Mouse (Mus musculus) neural tube, embryonic 15.5 days (tissue): Measurements from ENCODE around the gene Wdr90. TPM values are rescaled to one million over a fixed set of nuclear protein-coding genes. Genes with fewer than 3 reads are reported as not detected.
A peak's percentile ranks its signal among the peaks of the same experiment; 100 is the strongest.

Experiments
- ATAC-seq: fragments of 200-750 bp; cut with Nextera tagmentation; 2 replicates; pipeline ENCODE4 v1.8.0; 2017; ENCODE audit warnings: mild to moderate bottlenecking, moderate TSS enrichment, moderate library complexity; ENCODE audit not compliant: low FRiP score
- H3K27ac ChIP-seq: fragments of 300-500 bp; sonication (generic); replicated peaks from 2 replicates; pipeline ENCODE4 v1.5.1; 2015; ENCODE audit warnings: mild to moderate bottlenecking, inconsistent platforms
- H3K27me3 ChIP-seq: fragments of 300-500 bp; sonication (generic); replicated peaks from 2 replicates; pipeline ENCODE4 v1.6.1; 2015; ENCODE audit warnings: inconsistent platforms
- H3K36me3 ChIP-seq: fragments of 300-500 bp; sonication (generic); 2 replicates; pipeline ENCODE4 v1.6.1; 2015; ENCODE audit warnings: inconsistent platforms
- H3K4me1 ChIP-seq: fragments of 300-500 bp; sonication (generic); 2 replicates; pipeline ENCODE4 v1.6.1; 2015; ENCODE audit warnings: inconsistent platforms
- H3K4me2 ChIP-seq: fragments of 300-500 bp; sonication (generic); 2 replicates; pipeline ENCODE4 v1.6.1; 2015; ENCODE audit warnings: inconsistent platforms, mild to moderate bottlenecking, moderate library complexity
- H3K4me3 ChIP-seq: fragments of 300-500 bp; sonication (generic); replicated peaks from 2 replicates; pipeline ENCODE4 v1.5.1; 2015; ENCODE audit warnings: mild to moderate bottlenecking, inconsistent platforms
- H3K9ac ChIP-seq: fragments of 300-500 bp; sonication (generic); replicated peaks from 2 replicates; pipeline ENCODE4 v1.6.1; 2015; ENCODE audit warnings: mild to moderate bottlenecking, inconsistent platforms
- H3K9me3 ChIP-seq: fragments of 300-500 bp; sonication (generic); replicated peaks from 2 replicates; pipeline ENCODE4 v1.6.1; 2016; ENCODE audit warnings: inconsistent platforms
- WGBS: fragments of 180-500 bp; shearing (Covaris S2); methylation state at CpG from one replicate; pipeline ENCODE4 v1.1.7; 2015; ENCODE audit warnings: mixed read lengths; 5-methylcytosine and 5-hydroxymethylcytosine counted together
- polyA plus RNA-seq: library from polyadenylated mRNA; unstranded; fragments of >200 nt; fragmentation: Nextera tagmentation; extraction: Ambion mirVana; gene quantifications from 2 replicates; pipeline ENCODE4 v1.2.1, GENCODE M21; 2015

Gene Wdr90
- polyA plus RNA-seq, 1 experiment from 2014 or later, result 15.5 TPM

DNA sequence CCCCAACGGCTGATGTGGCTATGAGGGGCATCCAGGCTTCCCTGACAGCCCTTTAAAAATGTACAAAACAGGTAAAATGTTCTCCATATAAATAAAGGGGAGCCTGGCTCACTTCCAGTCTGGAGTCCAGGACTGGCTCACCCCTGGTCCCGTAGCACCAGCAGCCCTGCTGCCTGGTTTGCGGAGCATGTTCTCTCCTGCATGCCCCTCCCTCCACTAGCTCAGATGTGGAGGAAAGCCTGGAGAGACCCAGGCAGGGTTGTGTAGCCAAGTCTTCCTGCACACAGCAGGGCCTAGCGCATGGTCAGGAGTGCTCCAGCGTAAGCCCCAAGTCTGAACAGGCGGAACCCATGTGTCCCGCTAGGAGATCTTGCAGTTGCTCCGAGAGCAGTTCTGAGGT, 22.0 kb upstream of the Wdr90 start:
- Histone ChIP-seq H3K4me2 (no peak overlapping the region), H3K27ac (no peak overlapping the region), H3K4me1 (peaks cover 21% of the 10 kb centered on the region; the same call in 1 of the 2 replicates), H3K36me3 (peaks cover 48% of the 10 kb centered on the region), H3K9me3 (no peaks in the 10 kb centered on the region), H3K9ac (no peak overlapping the region), H3K27me3 (no peaks in the 10 kb centered on the region), H3K4me3 (no peak overlapping the region)
- whole genome bisulfite sequencing, result 79% methylated on average over 8 of the region's 8 CpGs
- ATAC-seq, result no peak

DNA sequence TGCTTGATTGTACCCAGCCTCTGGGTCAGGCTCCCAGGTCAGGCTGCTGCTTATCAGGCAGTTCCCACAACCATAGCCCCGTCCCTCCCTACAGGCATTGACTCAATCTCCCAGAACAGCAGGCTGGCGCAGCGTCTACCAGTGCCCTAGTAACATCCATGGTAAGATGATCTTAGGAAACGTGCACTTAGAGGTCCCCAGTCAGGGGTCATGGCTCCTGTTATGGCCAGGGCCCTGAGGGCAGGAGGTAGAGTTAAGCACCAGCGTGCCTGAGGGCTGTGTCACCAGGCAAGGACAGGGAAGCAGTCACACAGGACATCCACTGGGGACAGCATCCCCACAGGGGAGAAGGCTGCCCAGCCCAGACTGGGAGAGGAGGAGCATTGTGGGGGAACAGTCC, 21.0 kb upstream of the Wdr90 start:
- peaks cover 47% of the 10 kb centered on the region for H3K36me3 ChIP-seq
- no peak for ATAC-seq
- no peak overlapping the region; the same call in 1 of the 2 replicates for H3K9ac ChIP-seq
- no peaks in the 10 kb centered on the region for H3K9me3 ChIP-seq
- no peak overlapping the region for H3K27ac ChIP-seq
- peaks cover 28% of the 10 kb centered on the region; the same call in 1 of the 2 replicates for H3K4me1 ChIP-seq
- 43% methylated on average over 5 of the region's 5 CpGs for WGBS
- no peak overlapping the region for H3K4me2 ChIP-seq
- no peak overlapping the region for H3K4me3 ChIP-seq
- H3K27me3 ChIP-seq, result no peaks in the 10 kb centered on the region

DNA sequence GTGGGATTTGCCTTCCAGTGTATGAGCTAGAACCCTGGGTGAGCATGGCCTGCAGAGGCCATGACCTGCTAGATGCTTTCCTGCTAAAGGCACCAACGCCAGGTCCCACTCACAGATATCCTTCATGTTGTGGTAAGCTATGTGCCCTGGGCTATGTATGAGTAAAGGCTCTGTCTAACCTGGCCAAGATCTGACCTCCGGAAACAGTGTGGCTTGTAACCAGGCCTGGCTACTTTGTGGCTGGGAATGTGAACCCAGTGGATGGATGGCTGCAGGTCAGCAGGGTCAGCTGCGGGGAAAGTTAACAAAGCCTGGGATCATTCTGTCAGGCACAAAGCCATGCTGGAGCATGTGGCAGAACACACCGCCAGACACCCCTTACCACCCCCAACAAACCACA, 20.4 kb upstream of the Wdr90 start:
- no peaks in the 10 kb centered on the region for H3K9me3 ChIP-seq
- H3K27ac ChIP-seq, result 0 out of 2 replicates have a peak overlapping the region, but pooled peaks have one; percentile 19
- 16% methylated on average over 4 of the region's 4 CpGs for WGBS
- ATAC-seq, result no peak
- peaks cover 33% of the 10 kb centered on the region for H3K4me1 ChIP-seq
- H3K4me2 ChIP-seq, result no peak overlapping the region
- H3K27me3 ChIP-seq, result no peaks in the 10 kb centered on the region
- no peak overlapping the region for H3K4me3 ChIP-seq
- peaks cover 44% of the 10 kb centered on the region for H3K36me3 ChIP-seq
- no peak overlapping the region for H3K9ac ChIP-seq

- Histone ChIP-seq H3K9ac (no peak overlapping the region), H3K36me3 (peaks cover 42% of the 10 kb centered on the region), H3K27me3 (no peaks in the 10 kb centered on the region), H3K9me3 (no peaks in the 10 kb centered on the region), H3K27ac (0 out of 2 replicates have a peak overlapping the region, but pooled peaks have one; percentile 19), H3K4me3 (no peak overlapping the region), H3K4me1 (peaks cover 39% of the 10 kb centered on the region), H3K4me2 (no peak overlapping the region)
- 7% methylated on average over 5 of the region's 5 CpGs for WGBS
- no peak for ATAC-seq
Observed at GRCm38 (mm10) chr17:25880913-25881641, 19.8 kb upstream of the Wdr90 start.

DNA sequence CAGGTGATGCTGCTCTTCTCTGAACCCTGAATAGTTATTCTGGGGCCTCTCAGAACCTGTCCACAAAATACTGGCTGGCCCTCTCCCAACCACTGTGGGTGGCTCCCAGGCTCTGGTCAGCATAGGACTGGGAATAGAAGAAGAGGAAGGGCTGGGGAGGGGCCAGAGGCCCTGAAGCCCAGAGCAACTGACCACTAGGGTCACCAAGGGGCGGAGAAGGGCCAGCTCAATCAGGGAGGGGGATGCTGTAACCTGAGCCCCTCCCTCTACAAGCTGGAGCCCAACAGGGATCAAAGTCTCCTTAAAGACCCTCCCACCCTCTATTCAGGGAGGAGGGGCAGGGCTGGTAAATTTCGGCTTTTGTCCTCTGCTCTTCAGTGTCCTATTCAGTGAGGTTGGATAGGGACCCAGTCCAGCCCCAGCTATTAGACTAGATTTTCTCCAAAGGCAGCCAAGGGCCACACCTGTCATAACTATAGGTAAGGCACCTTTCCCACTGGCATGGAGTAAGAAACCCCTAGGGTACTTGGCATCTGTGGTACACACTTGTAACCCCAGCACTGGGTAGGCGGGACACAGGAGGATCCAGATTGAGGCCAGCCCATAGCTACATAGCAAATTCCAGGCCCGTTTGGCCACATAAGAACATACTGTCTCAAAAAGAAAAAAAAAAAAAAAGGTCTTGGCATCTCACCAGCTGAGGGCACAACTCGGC, 19.1 kb upstream of the Wdr90 start, which contains the start of gene Wfikkn1:
Gene Wfikkn1, minus strand, starts transcription at position 663 of the 715 bp plus-strand sequence.
- Histone ChIP-seq H3K4me3 (no peak within 1 kb of the TSS), H3K4me2 (no peak within 1 kb of the TSS), H3K4me1 (peaks cover 39% of the 10 kb centered on the region), H3K36me3 (peaks cover 42% of the 10 kb centered on the region), H3K9me3 (no peaks in the 10 kb centered on the region), H3K27me3 (no peaks in the 10 kb centered on the region), H3K9ac (no peak within 1 kb of the TSS), H3K27ac (0 out of 2 replicates have a peak within 1 kb of the TSS, but pooled peaks have one; percentile 19)
- ATAC-seq, result no peak
- 29% methylated on average over 5 of the region's 5 CpGs for WGBS

- Histone ChIP-seq H3K9me3 (no peaks in the 10 kb centered on the region), H3K27ac (no peak overlapping the region), H3K9ac (no peak overlapping the region), H3K36me3 (peaks cover 42% of the 10 kb centered on the region), H3K27me3 (no peaks in the 10 kb centered on the region), H3K4me3 (no peak overlapping the region), H3K4me1 (peaks cover 39% of the 10 kb centered on the region), H3K4me2 (no peak overlapping the region)
- WGBS, result 64% methylated on average over 8 of the region's 8 CpGs
- no peak for ATAC-seq
Observed at GRCm38 (mm10) chr17:25879750-25880149, 18.4 kb upstream of the Wdr90 start.

GRCm38 (mm10) chr17:25879261-25879660, 18.0 kb upstream of the Wdr90 start:
- no peak for ATAC-seq
- peaks cover 37% of the 10 kb centered on the region for H3K36me3 ChIP-seq
- 48% methylated on average over 4 of the region's 4 CpGs for WGBS

GRCm38 (mm10) chr17:25878611-25879180, 17.4 kb upstream of the Wdr90 start:
- H3K9ac ChIP-seq, result no peak overlapping the region
- WGBS, result 86% methylated on average over 19 of the region's 19 CpGs
- H3K4me2 ChIP-seq, result no peak overlapping the region
- H3K27me3 ChIP-seq, result no peaks in the 10 kb centered on the region
- H3K27ac ChIP-seq, result no peak overlapping the region
- H3K4me1 ChIP-seq, result peaks cover 47% of the 10 kb centered on the region
- no peak for ATAC-seq
- H3K4me3 ChIP-seq, result no peak overlapping the region
- H3K9me3 ChIP-seq, result no peaks in the 10 kb centered on the region
- H3K36me3 ChIP-seq, result peaks cover 31% of the 10 kb centered on the region

More at GRCm38 (mm10) chr17:25879261-25879660, 18.0 kb upstream of the Wdr90 start:
- Histone ChIP-seq H3K4me2 (no peak overlapping the region), H3K4me1 (peaks cover 42% of the 10 kb centered on the region), H3K9me3 (no peaks in the 10 kb centered on the region), H3K9ac (no peak overlapping the region), H3K4me3 (no peak overlapping the region), H3K27ac (no peak overlapping the region), H3K27me3 (no peaks in the 10 kb centered on the region)

- H3K4me3 ChIP-seq, result no peak overlapping the region
- H3K36me3 ChIP-seq, result peaks cover 24% of the 10 kb centered on the region
- H3K9me3 ChIP-seq, result no peaks in the 10 kb centered on the region
- 94% methylated on average over 32 of the region's 32 CpGs for whole genome bisulfite sequencing
- no peak for ATAC-seq
- no peaks in the 10 kb centered on the region for H3K27me3 ChIP-seq
- peaks cover 51% of the 10 kb centered on the region for H3K4me1 ChIP-seq
- no peak overlapping the region for H3K9ac ChIP-seq
- no peak overlapping the region for H3K4me2 ChIP-seq
- H3K27ac ChIP-seq, result no peak overlapping the region
Observed at GRCm38 (mm10) chr17:25877741-25878610, 16.7 kb upstream of the Wdr90 start.

- ATAC-seq, result no peak
- H3K36me3 ChIP-seq, result peaks cover 18% of the 10 kb centered on the region
Observed at GRCm38 (mm10) chr17:25877025-25877424, 15.7 kb upstream of the Wdr90 start.

More at GRCm38 (mm10) chr17:25877025-25877424, 15.7 kb upstream of the Wdr90 start:
- H3K4me2 ChIP-seq, result peak overlapping the region; percentile 75
- 94% methylated on average over 3 of the region's 3 CpGs for WGBS
- H3K4me3 ChIP-seq, result 0 out of 2 replicates have a peak overlapping the region, but pooled peaks have one; percentile 80
- H3K27ac ChIP-seq, result no peak overlapping the region
- H3K9ac ChIP-seq, result no peak overlapping the region
- H3K27me3 ChIP-seq, result no peaks in the 10 kb centered on the region
- H3K9me3 ChIP-seq, result no peaks in the 10 kb centered on the region
- H3K4me1 ChIP-seq, result peaks cover 51% of the 10 kb centered on the region
